Mouse (Mus musculus) heart, postnatal 0 days (tissue): ENCODE data around the gene Pygm.

Experiments used
- CTCF ChIP-seq: IDR thresholded peaks from 2 replicates; pipeline ENCODE4 v1.5.1; 2016; ENCODE audit warnings: antibody characterized with exemption, control low read depth, low read depth
- EP300 ChIP-seq: IDR thresholded peaks from 2 replicates; pipeline ENCODE4 v1.6.1; 2016; ENCODE audit warnings: antibody characterized with exemption, low read depth

DNA sequence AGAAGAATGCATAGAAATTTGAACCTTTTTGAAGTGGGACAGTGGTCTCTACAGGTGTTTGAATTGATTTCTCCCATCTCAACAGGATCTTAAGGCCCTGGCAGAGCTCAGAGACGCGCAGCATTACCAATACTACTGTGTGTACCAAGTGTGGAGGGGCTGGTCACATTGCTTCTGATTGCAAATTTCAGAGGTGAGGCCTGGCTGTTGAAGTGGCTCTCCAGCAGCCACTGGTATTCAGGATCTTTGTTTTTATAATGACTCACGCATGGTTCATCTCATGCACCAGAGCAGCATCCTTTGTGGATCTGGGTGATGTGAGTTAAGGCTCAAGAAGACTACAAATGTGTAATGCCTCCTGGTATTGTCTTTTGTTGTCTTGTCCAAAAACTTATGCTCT, 11.8 kb upstream of the Pygm start:
- no peak for TF ChIP-seq CTCF
- no peak for TF ChIP-seq EP300
